Comparison of ENCODE assay signal across 19 mouse cellular contexts in genomic region chr10:71058070-71058469, GRCm38 (mm10).
DNase-seq lines count a peak whose midpoint lies in the region; ATAC-seq lines count a peak whose summit lies in the region.
"Had no signal": no experiment of that assay in that cellular context is flagged by ENCODE, and none has a peak within 500 bp of the region (broad histone marks: within the 10 kb centered on the region; RNA-seq: fewer than 3 reads in every experiment).

No protein-coding gene starts in this region.

- no peaks in the 10 kb centered on the region for H3K27me3 ChIP-seq in heart, embryonic 12.5 days (replicated peaks)
- H3K27me3 ChIP-seq in heart, embryonic 11.5 days (ENCODE audit: control insufficient read depth, insufficient read depth, low read length) = no peaks in the 10 kb centered on the region
- H3K27me3 ChIP-seq in midbrain, embryonic 15.5 days (replicated peaks) = no peaks in the 10 kb centered on the region
- no peaks in the 10 kb centered on the region for H3K27me3 ChIP-seq in midbrain, embryonic 16.5 days (ENCODE audit: control insufficient read depth, insufficient read depth, low read depth, low read length)
- H3K27me3 ChIP-seq in heart, embryonic 16.5 days (ENCODE audit: control insufficient read depth, insufficient read depth, low read length) = no peaks in the 10 kb centered on the region
- H3K27me3 ChIP-seq: embryonic facial prominence, embryonic 12.5 days; forebrain, embryonic 12.5 days; neural tube, embryonic 12.5 days had no signal

- H3K4me1 ChIP-seq in heart, embryonic 12.5 days (replicated peaks) = peaks cover 44% of the 10 kb centered on the region
- peaks cover 19% of the 10 kb centered on the region for H3K4me1 ChIP-seq in heart, embryonic 11.5 days (ENCODE audit: control insufficient read depth, insufficient read depth, low read length)
- peaks cover 5% of the 10 kb centered on the region; the same call in 1 of the 2 replicates for H3K4me1 ChIP-seq in midbrain, embryonic 15.5 days
- H3K4me1 ChIP-seq in midbrain, embryonic 16.5 days (ENCODE audit: control insufficient read depth, insufficient read depth, low read length) = peaks cover 7% of the 10 kb centered on the region; the same call in 1 of the 2 replicates
- H3K4me1 ChIP-seq in heart, embryonic 16.5 days (ENCODE audit: control insufficient read depth, insufficient read depth, low read length) = peaks cover 26% of the 10 kb centered on the region
- H3K4me1 ChIP-seq: forebrain, embryonic 12.5 days; neural tube, embryonic 12.5 days had no signal

- no peak overlapping the region; the same call in 1 of the 2 replicates for H3K9ac ChIP-seq in heart, embryonic 12.5 days
- no peak overlapping the region for H3K9ac ChIP-seq in heart, embryonic 11.5 days (ENCODE audit: low read depth, low read length)
- no peak overlapping the region for H3K9ac ChIP-seq in midbrain, embryonic 15.5 days
- H3K9ac ChIP-seq in midbrain, embryonic 16.5 days (ENCODE audit: low read depth, low read length) = no peak overlapping the region
- H3K9ac ChIP-seq in heart, embryonic 16.5 days (ENCODE audit: low read length) = peak overlapping the region; percentile 56
- H3K9ac ChIP-seq: embryonic facial prominence, embryonic 12.5 days; forebrain, embryonic 12.5 days; neural tube, embryonic 12.5 days had no signal

- H3K9me3 ChIP-seq in heart, embryonic 12.5 days (replicated peaks) = no peaks in the 10 kb centered on the region
- H3K9me3 ChIP-seq in heart, embryonic 11.5 days (replicated peaks; ENCODE audit: control insufficient read depth, low read length) = no peaks in the 10 kb centered on the region
- H3K9me3 ChIP-seq in midbrain, embryonic 15.5 days = no peaks in the 10 kb centered on the region
- H3K9me3 ChIP-seq in midbrain, embryonic 16.5 days (replicated peaks; ENCODE audit: control insufficient read depth, low read length, poor library complexity, severe bottlenecking) = no peaks in the 10 kb centered on the region
- no peaks in the 10 kb centered on the region for H3K9me3 ChIP-seq in heart, embryonic 16.5 days (replicated peaks; ENCODE audit: control insufficient read depth, low read length)
- H3K9me3 ChIP-seq: embryonic facial prominence, embryonic 12.5 days; forebrain, embryonic 12.5 days; hindbrain, embryonic 10.5 days; neural tube, embryonic 12.5 days had no signal

- WGBS in heart, embryonic 12.5 days = 50% methylated on average over 5 of the region's 5 CpGs
- WGBS in heart, embryonic 11.5 days (ENCODE audit: insufficient replicate concordance) = 57% methylated on average over 5 of the region's 5 CpGs
- 85% methylated on average over 5 of the region's 5 CpGs for WGBS in midbrain, embryonic 15.5 days
- 87% methylated on average over 5 of the region's 5 CpGs for WGBS in midbrain, embryonic 16.5 days
- 51% methylated on average over 5 of the region's 5 CpGs for WGBS in heart, embryonic 16.5 days

- no peak overlapping the region for H3K4me2 ChIP-seq in heart, embryonic 12.5 days
- no peak overlapping the region for H3K4me2 ChIP-seq in heart, embryonic 11.5 days
- no peak overlapping the region for H3K4me2 ChIP-seq in midbrain, embryonic 15.5 days
- no peak overlapping the region for H3K4me2 ChIP-seq in midbrain, embryonic 16.5 days (ENCODE audit: low read length)
- H3K4me2 ChIP-seq in heart, embryonic 16.5 days (ENCODE audit: low read depth, low read length) = peak overlapping the region; percentile 52; the same call in 1 of the 2 replicates
- H3K4me2 ChIP-seq: embryonic facial prominence, embryonic 12.5 days; forebrain, embryonic 12.5 days; midbrain, embryonic 11.5 days; neural tube, embryonic 12.5 days had no signal

- ATAC-seq in heart, embryonic 12.5 days (ENCODE audit: insufficient number of reproducible peaks, low FRiP score) = no peak
- ATAC-seq in heart, embryonic 11.5 days (replicated peaks; ENCODE audit: insufficient number of reproducible peaks, low FRiP score, low TSS enrichment) = no peak
- 0 out of 2 replicates have a peak, but pooled peaks have one; percentile 24 for ATAC-seq in midbrain, embryonic 15.5 days (replicated peaks)
- ATAC-seq in midbrain, embryonic 16.5 days = no peak
- ATAC-seq in heart, embryonic 16.5 days (replicated peaks; ENCODE audit: extremely low read depth, insufficient read depth, low FRiP score) = peak; percentile 55; the same call in 1 of the 2 replicates
- ATAC-seq in CD4-positive, CD25-positive, alpha-beta regulatory T cell, adult 4 months = no peak
- ATAC-seq: activated CD4-positive, CD25-positive, alpha-beta regulatory T cell, adult 4 months; intestine, postnatal 0 days had no signal

- H3K36me3 ChIP-seq in heart, embryonic 12.5 days = no peaks in the 10 kb centered on the region
- H3K36me3 ChIP-seq in heart, embryonic 11.5 days (ENCODE audit: control insufficient read depth, insufficient read depth, low read length) = no peaks in the 10 kb centered on the region
- H3K36me3 ChIP-seq in midbrain, embryonic 15.5 days (replicated peaks) = no peaks in the 10 kb centered on the region
- H3K36me3 ChIP-seq in midbrain, embryonic 16.5 days (ENCODE audit: control insufficient read depth, insufficient read depth, low read length) = no peaks in the 10 kb centered on the region
- H3K36me3 ChIP-seq in heart, embryonic 16.5 days (ENCODE audit: control insufficient read depth, insufficient read depth) = no peaks in the 10 kb centered on the region
- H3K36me3 ChIP-seq: embryonic facial prominence, embryonic 12.5 days; forebrain, embryonic 12.5 days; hindbrain, embryonic 10.5 days; neural tube, embryonic 12.5 days had no signal

- 0 out of 2 replicates have a peak overlapping the region, but pooled peaks have one; percentile 6 for H3K27ac ChIP-seq in heart, embryonic 12.5 days (ENCODE audit: poor library complexity, severe bottlenecking)
- no peak overlapping the region for H3K27ac ChIP-seq in heart, embryonic 11.5 days (ENCODE audit: low read depth, low read length)
- no peak overlapping the region for H3K27ac ChIP-seq in midbrain, embryonic 15.5 days
- no peak overlapping the region for H3K27ac ChIP-seq in midbrain, embryonic 16.5 days (ENCODE audit: low read length)
- H3K27ac ChIP-seq in heart, embryonic 16.5 days (ENCODE audit: low read length) = peak overlapping the region; percentile 87
- H3K27ac ChIP-seq: embryonic facial prominence, embryonic 12.5 days; forebrain, embryonic 12.5 days; left cerebral cortex, adult 2 months; neural tube, embryonic 12.5 days had no signal

- no peak overlapping the region for H3K4me3 ChIP-seq in heart, embryonic 12.5 days
- no peak overlapping the region for H3K4me3 ChIP-seq in heart, embryonic 11.5 days (ENCODE audit: low read depth, low read length)
- H3K4me3 ChIP-seq in midbrain, embryonic 15.5 days = no peak overlapping the region
- no peak overlapping the region for H3K4me3 ChIP-seq in midbrain, embryonic 16.5 days (ENCODE audit: low read depth, low read length)
- H3K4me3 ChIP-seq in heart, embryonic 16.5 days (ENCODE audit: low read length) = no peak overlapping the region
- H3K4me3 ChIP-seq: embryonic facial prominence, embryonic 12.5 days; forebrain, embryonic 12.5 days; hindbrain, embryonic 10.5 days; left cerebral cortex, adult 2 months; neural tube, embryonic 12.5 days had no signal

- no peak for DNase-seq in urinary bladder, postnatal 25 days (ENCODE audit: low spot score)
- DNase-seq: B cell, adult 2 months; liver; right cerebral cortex, postnatal 14 days; thymus, postnatal 14 days had no signal

Comparison
In these comparisons a context has a peak if more than half of its experiments do, and no peak if none do; other contexts are left out.
1. ATAC-seq: peak in midbrain, embryonic 15.5 days (single experiment) and heart, embryonic 16.5 days (single experiment); none in heart, embryonic 12.5 days (single experiment), heart, embryonic 11.5 days (single experiment), midbrain, embryonic 16.5 days (single experiment) and CD4-positive, CD25-positive, alpha-beta regulatory T cell, adult 4 months (single experiment).
2. H3K27ac ChIP-seq: peak in heart, embryonic 12.5 days (single experiment) and heart, embryonic 16.5 days (single experiment); none in heart, embryonic 11.5 days (single experiment), midbrain, embryonic 15.5 days (single experiment) and midbrain, embryonic 16.5 days (single experiment).